Mouse (Mus musculus) cerebellum, adult 11 months (tissue): ENCODE data around the gene Alpi.
A peak's percentile ranks its signal among the peaks of the same experiment; 100 is the strongest.

Experiments used
- DNase-seq: peaks from one replicate; pipeline ENCODE4 v3.0.0; 2022

Alpi gene

DNA sequence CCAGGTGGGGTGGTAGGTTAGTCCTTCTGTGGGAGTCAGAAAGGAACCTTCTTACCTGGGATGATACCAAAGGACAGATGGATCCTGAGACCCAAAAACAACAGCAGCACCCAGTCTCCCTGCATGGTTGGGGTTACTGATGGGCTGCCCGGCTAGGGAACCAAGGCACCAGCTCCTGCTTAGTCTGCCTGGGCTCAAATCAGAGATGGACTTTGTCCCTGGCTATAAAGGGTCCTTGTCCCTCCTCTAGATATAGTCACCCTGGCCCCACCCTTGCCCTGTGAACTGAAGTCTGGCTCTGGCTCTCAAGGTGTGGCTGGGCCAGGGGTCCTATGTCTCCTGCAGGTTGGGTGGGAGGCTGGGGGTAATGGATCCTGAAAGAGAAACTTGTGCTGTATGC is at the start of gene Alpi:
Gene Alpi, minus strand, starts transcription at position 196 of the 400 bp plus-strand sequence.
- DNase-seq: no peak

DNA sequence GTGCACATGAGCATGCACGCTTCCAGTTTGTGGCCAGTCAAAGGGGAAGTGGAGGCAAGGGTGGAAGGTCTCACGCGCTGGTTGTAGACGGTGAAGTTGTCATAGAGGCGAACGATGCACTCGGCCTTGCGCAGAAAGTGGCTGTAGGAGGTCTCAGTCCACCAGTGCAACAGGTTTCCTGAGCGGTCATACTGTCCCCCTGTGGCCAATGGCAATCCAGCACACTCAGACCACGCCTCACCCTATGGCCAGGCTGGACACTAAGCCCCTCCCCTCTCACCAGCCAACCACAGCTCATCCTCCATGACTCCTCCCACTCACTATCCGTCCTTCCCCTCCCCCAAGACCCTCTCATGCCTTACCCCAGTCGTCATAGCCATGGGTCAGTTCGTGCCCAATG is 48.0 kb upstream of the Alpi start:
- no peak for DNase-seq

DNA sequence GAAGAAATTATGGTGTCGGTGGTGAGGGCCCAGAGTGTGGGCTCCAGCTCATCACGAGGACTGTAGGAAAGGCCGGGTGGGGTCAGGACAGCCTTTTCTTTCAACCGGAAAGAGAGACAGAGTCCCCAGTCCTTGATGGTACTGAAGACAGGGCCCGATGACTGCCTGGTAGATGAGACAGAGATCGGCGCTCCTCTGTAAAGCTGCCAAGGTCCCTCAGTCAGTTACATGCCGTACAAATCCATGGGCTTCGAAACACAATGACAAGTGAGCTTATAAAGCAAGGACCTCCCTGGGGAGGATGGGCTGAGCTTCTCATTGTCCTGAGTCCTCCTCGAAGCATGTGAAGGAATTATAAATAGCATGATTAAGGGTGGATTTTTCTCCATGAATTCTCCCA is 41.7 kb upstream of the Alpi start:
- no peak for DNase-seq

DNA sequence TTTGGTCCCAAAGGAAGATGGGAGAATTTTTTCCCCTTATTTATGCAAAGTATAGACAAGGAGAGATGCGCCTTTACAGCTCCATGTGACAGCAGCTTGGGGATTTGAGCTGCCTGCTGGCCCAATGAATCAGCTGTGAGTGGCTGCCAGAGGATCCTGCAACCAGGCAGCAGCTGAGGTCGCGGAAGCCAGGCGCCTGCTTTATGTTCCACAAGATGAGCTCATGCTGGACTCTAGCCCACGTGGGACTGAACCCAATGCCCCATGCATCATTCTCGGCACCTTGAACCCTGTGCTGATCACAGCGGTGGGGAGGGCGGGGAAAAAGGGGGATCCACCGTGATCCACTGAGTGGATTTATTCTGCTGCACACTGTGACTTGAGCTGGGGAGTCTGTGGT is 41.0 kb upstream of the Alpi start:
- no peak for DNase-seq

- no peak for DNase-seq
Observed at GRCm38 (mm10) chr1:87141550-87141949, 40.1 kb upstream of the Alpi start.

DNA sequence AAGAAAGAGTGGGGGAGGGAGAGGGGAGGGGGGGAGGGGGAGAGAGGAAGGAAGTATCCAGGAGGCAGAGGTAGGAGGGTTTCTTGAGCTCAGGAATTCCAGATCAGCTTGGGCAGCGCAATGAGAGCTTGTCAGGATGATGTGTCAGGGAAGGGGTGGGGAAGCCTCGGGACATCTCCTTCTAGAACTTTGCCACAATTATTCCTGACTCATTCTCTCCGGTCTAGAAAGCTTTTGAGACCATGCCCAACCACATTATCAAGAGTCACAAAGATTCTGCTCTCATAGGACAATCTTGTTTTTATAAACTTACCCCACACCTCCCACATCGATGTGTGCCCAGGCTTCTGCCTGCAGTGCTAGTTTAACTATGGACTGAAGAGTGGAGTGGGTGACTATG is 30.4 kb upstream of the Alpi start:
- no peak for DNase-seq

DNA sequence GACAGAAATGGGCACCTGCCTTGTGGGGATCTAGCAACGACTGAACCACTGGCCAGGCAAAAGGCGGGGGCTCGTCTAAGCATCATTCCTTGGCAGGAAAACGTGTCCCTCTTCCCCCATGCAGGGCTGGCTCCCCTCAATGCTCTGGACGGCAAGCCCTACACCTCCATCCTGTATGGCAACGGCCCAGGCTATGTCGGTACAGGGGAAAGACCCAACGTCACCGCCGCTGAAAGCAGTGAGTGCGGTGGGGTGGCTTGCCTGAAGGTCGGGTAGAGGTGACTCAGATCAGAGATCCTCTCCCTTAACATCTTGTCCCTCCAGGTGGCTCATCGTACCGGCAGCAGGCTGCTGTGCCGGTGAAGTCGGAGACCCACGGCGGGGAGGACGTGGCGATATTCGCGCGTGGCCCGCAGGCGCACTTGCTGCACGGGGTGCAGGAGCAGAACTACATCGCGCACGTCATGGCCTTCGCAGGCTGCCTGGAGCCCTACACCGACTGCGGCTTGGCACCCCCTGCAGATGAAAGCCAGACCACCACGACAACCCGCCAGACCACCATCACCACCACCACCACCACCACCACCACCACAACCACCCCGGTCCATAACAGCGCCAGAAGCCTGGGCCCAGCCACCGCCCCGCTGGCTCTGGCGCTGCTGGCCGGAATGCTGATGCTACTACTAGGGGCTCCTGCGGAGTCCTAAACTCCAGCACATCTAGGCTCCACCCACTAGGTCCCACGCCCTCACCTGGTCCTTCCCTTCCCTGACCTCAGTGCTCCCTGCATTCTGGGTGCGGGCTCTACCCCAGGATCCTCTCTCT is 26.0 kb upstream of the Alpi start:
- DNase-seq: no peak

- no peak for DNase-seq
Observed at GRCm38 (mm10) chr1:87124673-87125072, 23.3 kb upstream of the Alpi start, which contains the start of gene Akp3. Gene Akp3 (plus strand): TSS chr1:87124973.

DNA sequence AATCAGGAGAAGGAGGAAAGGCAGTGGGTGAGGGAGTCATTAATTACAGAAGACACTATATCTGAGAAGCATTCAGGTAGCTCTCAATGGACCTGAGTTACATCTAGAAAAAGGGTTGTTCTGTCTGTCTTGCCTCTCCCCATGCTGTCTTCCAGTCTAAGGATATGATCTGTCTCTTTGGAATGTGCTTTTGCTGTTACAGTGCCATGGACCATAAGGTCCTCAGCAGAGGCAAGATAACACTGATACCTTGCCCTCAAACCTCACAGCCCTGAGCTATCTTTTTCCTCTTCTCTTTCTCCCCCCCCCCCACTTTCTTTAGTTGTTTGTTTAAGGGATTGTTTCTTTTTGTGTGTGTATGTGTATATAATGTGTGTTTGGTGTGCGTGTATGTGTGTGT is 13.4 kb upstream of the Alpi start:
- no peak for DNase-seq

GRCm38 (mm10) chr1:87111719-87112354 is 10.4 kb upstream of the Alpi start:
- no peak for DNase-seq

DNA sequence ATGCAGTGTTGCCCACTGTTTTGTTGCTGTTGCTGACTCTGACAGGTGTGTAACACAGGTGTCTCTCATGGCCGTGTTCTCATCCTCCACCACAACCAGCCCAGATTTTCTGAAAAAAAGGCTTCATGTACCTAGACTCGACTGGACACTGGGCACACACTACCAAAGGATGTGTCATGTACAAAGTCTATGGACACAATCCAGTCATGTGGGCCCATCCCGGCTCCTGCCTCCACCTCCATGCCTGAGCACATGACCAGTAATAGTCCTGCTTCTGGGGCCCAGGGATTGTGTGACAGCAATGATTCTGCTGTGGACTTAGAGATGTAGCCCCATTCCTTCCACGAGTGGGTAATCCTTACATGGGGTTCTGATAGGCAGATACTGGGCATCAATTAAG is 7.2 kb upstream of the Alpi start:
- no peak for DNase-seq

DNA sequence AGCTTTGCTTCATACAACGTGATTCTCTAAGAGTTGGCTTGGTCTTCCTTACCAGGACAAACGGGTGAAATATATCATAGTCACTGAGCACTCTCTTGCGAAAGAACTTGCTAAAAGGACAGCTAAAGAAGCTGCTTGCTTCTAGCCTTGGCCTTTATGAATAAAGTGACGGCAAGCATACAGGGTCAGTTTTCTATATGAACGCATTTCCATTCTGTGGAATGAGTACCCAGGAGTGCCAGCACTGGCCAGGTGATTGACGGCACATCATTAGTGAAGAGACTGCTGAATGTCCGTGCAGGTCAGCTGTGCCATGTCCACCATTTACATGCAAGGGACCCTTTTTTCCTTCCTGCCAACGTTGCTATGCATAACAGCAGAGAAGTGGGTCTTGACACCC is 5.1 kb upstream of the Alpi start:
- DNase-seq: no peak

DNA sequence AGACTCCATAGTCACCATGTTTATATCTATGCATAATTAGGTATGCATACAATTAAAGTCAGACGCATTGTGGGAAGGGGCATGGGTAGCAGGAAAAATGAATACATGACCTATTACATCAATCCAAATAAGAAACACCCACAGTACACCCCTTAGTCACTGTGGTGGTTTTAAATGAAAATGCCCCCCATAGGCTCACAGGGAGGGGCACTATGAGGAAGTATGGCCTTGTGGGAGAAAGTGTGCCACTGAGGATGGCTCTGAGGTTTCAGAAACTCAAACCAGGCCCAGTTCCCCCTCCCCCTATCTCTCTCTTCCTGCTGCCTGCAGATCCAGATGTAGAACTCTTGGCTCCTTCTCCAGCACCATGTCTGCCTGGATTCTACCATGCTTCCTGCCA is 2.5 kb upstream of the Alpi start:
- DNase-seq: no peak

- no peak for DNase-seq
Observed at GRCm38 (mm10) chr1:87102114-87102513, 708 bp upstream of the Alpi start.

DNA sequence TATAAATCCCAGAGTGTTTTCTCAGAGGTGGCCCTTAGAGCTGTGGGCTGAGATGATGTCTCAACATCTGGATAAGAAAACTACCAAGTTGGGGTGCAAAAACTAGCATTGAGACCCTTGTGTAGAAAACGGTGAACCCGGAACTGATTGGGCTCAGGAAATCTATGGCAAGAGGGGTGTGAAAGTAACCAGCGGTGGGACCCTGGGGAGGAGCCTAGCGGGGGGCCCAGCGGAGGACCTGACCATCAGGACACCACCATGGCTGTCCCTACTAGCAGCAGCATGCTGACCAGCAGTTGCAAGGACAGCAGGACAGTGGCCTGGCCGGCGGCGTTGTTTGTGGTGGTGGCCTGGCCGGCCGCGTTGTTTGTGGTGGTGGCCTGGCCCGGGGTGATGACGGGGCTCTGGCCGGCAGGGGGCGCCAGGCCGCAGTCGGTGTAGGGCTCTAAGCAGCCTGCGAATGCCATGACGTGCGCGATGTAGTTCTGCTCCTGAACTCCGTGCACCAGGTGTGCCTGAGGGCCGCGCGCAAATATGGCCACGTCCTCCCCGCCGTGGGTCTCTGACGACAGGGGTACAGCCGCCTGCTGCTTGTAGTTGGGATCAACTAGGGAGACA is 2.9 kb downstream of the Alpi start:
- DNase-seq: peak; percentile 9

DNA sequence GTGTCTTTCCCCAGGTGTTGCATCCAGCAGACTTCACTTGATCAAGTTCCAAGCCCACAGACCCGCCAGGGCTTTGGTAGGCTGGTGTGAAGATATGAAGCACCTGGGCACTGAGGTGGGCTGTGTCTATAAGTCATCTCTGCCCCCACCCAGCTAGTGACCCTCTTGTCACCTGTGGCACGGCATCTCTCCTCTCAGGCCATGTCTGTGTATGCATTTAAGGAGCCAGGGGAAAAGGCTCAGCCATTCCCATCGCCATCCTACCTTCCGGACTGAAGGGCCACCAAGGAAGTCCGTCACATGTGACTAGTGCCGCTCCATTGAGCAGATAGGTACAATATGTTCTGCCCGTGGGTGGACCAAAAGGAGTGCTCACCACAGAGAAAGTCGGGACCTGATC is 5.8 kb downstream of the Alpi start:
- DNase-seq: no peak

GRCm38 (mm10) chr1:87089828-87090227 is 11.6 kb downstream of the Alpi start, which contains the start of gene Alppl2:
Gene Alppl2 (minus strand): TSS chr1:87089928.
- no peak for DNase-seq

DNA sequence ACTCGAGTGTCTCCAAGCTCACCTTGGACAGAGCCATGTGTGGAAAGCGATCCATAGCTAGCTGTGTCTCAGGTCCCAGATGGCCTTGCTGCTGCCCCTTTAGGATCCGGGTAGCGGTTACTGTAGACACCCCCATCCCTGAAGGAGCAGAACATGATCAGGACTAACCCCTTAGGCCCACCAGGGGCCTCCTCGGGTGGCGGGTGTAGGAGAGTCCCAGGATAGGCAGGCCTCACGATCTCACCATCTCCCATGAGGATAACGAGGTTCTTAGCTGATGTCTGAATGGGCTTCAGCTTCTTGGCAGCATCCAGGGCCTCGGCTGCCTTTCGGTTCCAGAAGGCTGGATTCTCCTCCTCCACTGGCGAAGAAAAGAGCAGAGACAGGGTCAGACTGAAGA is 12.2 kb downstream of the Alpi start:
- DNase-seq: no peak

DNA sequence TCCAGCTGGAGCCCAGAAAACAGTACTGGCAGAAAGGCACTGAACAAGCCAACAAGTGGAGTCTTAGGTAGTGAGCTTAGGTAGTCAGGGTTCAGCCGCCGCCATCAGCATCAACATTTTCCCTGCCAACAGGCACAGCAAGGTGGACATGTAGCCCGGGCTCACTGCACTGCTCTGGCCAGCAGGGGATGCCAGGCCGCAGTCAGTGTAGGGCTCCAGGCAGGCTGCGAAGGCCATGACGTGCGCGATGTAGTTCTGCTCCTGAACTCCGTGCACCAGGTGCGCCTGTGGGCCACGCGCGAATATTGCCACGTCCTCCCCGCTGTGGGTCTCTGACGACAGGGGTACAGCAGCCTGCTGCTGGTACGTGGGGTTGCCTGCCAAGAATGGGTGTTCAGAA is 14.4 kb downstream of the Alpi start:
- no peak for DNase-seq

DNA sequence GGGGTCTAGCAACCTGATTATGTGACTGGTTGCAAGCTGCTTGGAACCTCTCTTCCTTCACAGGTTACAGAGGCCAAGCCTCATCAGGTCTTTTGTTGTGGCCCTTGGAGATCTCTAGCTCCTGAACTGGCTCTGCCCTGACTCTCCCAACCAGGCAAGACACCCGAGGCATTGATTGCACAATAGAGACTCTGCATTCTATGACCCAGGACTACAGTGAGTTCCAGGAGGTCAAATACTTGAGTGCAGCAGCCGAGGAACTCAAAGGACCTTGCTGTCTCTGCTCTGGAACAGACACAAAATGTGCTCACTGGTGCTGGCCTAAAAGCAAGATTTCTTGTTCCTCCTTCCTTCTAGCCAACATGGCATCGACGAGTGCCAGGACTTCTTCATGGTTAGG is 15.2 kb downstream of the Alpi start:
- no peak for DNase-seq

GRCm38 (mm10) chr1:87073776-87074175 is 27.6 kb downstream of the Alpi start:
- no peak for DNase-seq

DNA sequence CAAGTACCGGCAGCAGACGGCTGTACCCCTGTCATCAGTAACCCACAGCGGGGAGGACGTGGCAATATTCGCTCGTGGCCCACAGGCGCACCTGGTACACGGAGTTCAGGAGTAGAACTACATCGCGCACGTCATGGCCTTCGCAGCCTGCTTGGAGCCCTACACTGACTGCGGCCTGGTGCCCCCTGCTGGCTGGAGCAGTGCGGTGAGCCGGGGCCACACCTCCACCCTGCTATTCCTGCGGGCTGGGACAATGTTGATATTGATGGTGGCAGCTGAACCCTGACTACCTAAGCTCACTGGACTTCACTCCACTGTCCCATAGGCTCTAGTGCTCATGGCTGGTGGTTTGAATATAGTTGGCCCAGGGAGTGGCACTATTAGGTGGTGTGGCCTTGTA is 30.7 kb downstream of the Alpi start:
- DNase-seq: no peak

GRCm38 (mm10) chr1:87060913-87061312 is 40.5 kb downstream of the Alpi start:
- no peak for DNase-seq

GRCm38 (mm10) chr1:87059042-87059665 is 42.3 kb downstream of the Alpi start:
- no peak for DNase-seq
